ENCODE assay signal across 8 mouse cellular contexts in genomic region chr10:33653142-33653541, GRCm38 (mm10). TPM values are rescaled to one million over a fixed set of nuclear protein-coding genes. Genes with fewer than 3 reads are reported as not detected.
DNase-seq lines count a peak whose midpoint lies in the region; ATAC-seq and TF ChIP-seq lines count a peak whose summit lies in the region.
"Had no signal": no experiment of that assay in that cellular context is flagged by ENCODE, and none has a peak within 500 bp of the region (broad histone marks: within the 10 kb centered on the region; RNA-seq: fewer than 3 reads in every experiment).

No protein-coding gene starts in this region.

- H3K27ac ChIP-seq in kidney, adult 2 months (ENCODE audit: insufficient read depth, low read depth, low read length), result no peak overlapping the region
- H3K27ac ChIP-seq in kidney, embryonic 16.5 days (ENCODE audit: low read length), result no peak overlapping the region
- H3K27ac ChIP-seq in stomach, postnatal 0 days (replicated peaks), result no peak overlapping the region
- H3K27ac ChIP-seq: embryonic facial prominence, embryonic 13.5 days had no signal

- no peaks in the 10 kb centered on the region for H3K4me1 ChIP-seq in kidney, adult 2 months (ENCODE audit: control insufficient read depth, insufficient read depth, low read length)
- no peaks in the 10 kb centered on the region for H3K4me1 ChIP-seq in kidney, embryonic 16.5 days (ENCODE audit: insufficient read depth, low read length)
- no peaks in the 10 kb centered on the region for H3K4me1 ChIP-seq in stomach, postnatal 0 days (replicated peaks; ENCODE audit: control insufficient read depth, insufficient read depth)
- H3K4me1 ChIP-seq: embryonic facial prominence, embryonic 13.5 days had no signal

- no peak for TF ChIP-seq POLR2A in kidney, adult 2 months (IDR thresholded peaks at IDR 0.05; ENCODE audit: low read depth, low read length)

- H3K9me3 ChIP-seq in kidney, embryonic 16.5 days (ENCODE audit: low read length), result no peaks in the 10 kb centered on the region
- no peaks in the 10 kb centered on the region for H3K9me3 ChIP-seq in stomach, postnatal 0 days (ENCODE audit: control insufficient read depth, low read length)
- H3K9me3 ChIP-seq: embryonic facial prominence, embryonic 13.5 days had no signal

- peak; percentile 60 for TF ChIP-seq CTCF in kidney, adult 2 months (conservative IDR thresholded peaks at IDR 0.05; ENCODE audit: insufficient read depth, insufficient read length, low read depth, low read length)
- TF ChIP-seq CTCF in stomach, postnatal 0 days (IDR thresholded peaks at IDR 0.05; ENCODE audit: low read depth), result peak; percentile 73

- TF ChIP-seq EP300 in stomach, postnatal 0 days (optimal IDR thresholded peaks at IDR 0.05), result no peak

- no peak overlapping the region for H3K9ac ChIP-seq in kidney, embryonic 16.5 days (replicated peaks; ENCODE audit: low read length)
- H3K9ac ChIP-seq in stomach, postnatal 0 days (ENCODE audit: low read length), result no peak overlapping the region
- H3K9ac ChIP-seq: embryonic facial prominence, embryonic 13.5 days had no signal

- ATAC-seq in kidney, embryonic 16.5 days (ENCODE audit: low FRiP score, low TSS enrichment), result no peak
- ATAC-seq in stomach, postnatal 0 days (ENCODE audit: low FRiP score, low TSS enrichment), result no peak

- H3K4me3 ChIP-seq in kidney, adult 2 months (ENCODE audit: insufficient read depth, low read depth, low read length), result no peak overlapping the region
- no peak overlapping the region for H3K4me3 ChIP-seq in kidney, embryonic 16.5 days (ENCODE audit: low read length)
- no peak overlapping the region for H3K4me3 ChIP-seq in stomach, postnatal 0 days (ENCODE audit: low read depth, low read length)
- H3K4me3 ChIP-seq: embryonic facial prominence, embryonic 13.5 days had no signal

- intact Hi-C loops in left cerebral cortex, postnatal 10 days (cut with DNase I), result no loop called here

- no peaks in the 10 kb centered on the region for H3K36me3 ChIP-seq in kidney, adult 2 months (ENCODE audit: control insufficient read depth, insufficient read depth, low read length)
- no peaks in the 10 kb centered on the region for H3K36me3 ChIP-seq in kidney, embryonic 16.5 days (ENCODE audit: insufficient read depth, low read length)
- no peaks in the 10 kb centered on the region for H3K36me3 ChIP-seq in stomach, postnatal 0 days (ENCODE audit: control insufficient read depth, insufficient read depth, low read length)
- H3K36me3 ChIP-seq: embryonic facial prominence, embryonic 13.5 days had no signal

- DNase-seq in kidney, adult 2 months, result peak; percentile 82
- peak; percentile 75 for DNase-seq in NIH3T3 (ENCODE audit: low read depth)
- DNase-seq in cerebellum, adult 9-11 months, result peak; percentile 12
- DNase-seq in frontal cortex, postnatal 36 days (ENCODE audit: low spot score in 2 of 2), result peak; percentile 69 to 88
- DNase-seq in left cerebral cortex, postnatal 10 days (ENCODE audit: extremely low spot score in 1 of 2, low spot score in 2 of 2), result peak; percentile 83 to 85
- DNase-seq in stomach, postnatal 0 days (ENCODE audit: low spot score), result peak; percentile 25

- no peaks in the 10 kb centered on the region for H3K27me3 ChIP-seq in kidney, adult 2 months (replicated peaks; ENCODE audit: control insufficient read depth, insufficient read depth, low read length)
- H3K27me3 ChIP-seq in kidney, embryonic 16.5 days (ENCODE audit: insufficient read depth, low read length), result no peaks in the 10 kb centered on the region
- H3K27me3 ChIP-seq in stomach, postnatal 0 days (ENCODE audit: control insufficient read depth, insufficient read depth, low read length), result no peaks in the 10 kb centered on the region
- H3K27me3 ChIP-seq: embryonic facial prominence, embryonic 13.5 days had no signal

- H3K4me2 ChIP-seq in kidney, embryonic 16.5 days (replicated peaks; ENCODE audit: low read depth, low read length), result no peak overlapping the region
- no peak overlapping the region for H3K4me2 ChIP-seq in stomach, postnatal 0 days (replicated peaks; ENCODE audit: low read depth)
- H3K4me2 ChIP-seq: embryonic facial prominence, embryonic 13.5 days had no signal

RNA-seq across cellular contexts. Expression of gene Clvs2, which starts 28.6 kb away (rescaled TPM):
- 0.12 TPM in 1 of 2 replicates, not detected in the other for polyA plus RNA-seq in kidney, adult 2 months (2012; rRNA removed)
- 0.46 TPM in 1 of 2 replicates, not detected in the other for polyA plus RNA-seq in kidney, embryonic 16.5 days (2015; fragmentation: Nextera tagmentation; extraction: Ambion mirVana)
- total RNA-seq in left cerebral cortex, postnatal 10 days (2021), result 10 to 100 TPM; 57.7 to 61.3 TPM
- 0.33 and 0.57 TPM in 2 replicates for polyA plus RNA-seq in stomach, postnatal 0 days (2015; fragmentation: Nextera tagmentation; extraction: Ambion mirVana)

Comparison
In these comparisons a context has a peak if more than half of its experiments do, and no peak if none do; other contexts are left out.
1. DNase-seq: peak in every context shown above with its lines; median percentile 84 in left cerebral cortex, postnatal 10 days; 82 in kidney, adult 2 months; 78 in frontal cortex, postnatal 36 days; 75 in NIH3T3; 25 in stomach, postnatal 0 days; 12 in cerebellum, adult 9-11 months.